Mouse (Mus musculus) limb, embryonic 14.5 days (tissue): ENCODE results near the gene Specc1l. TPM values are rescaled to one million over a fixed set of nuclear protein-coding genes. Genes with fewer than 3 reads are reported as not detected.

Source experiments
- ATAC-seq: fragments of 200-750 bp; cut with Nextera tagmentation; 2 replicates; pipeline ENCODE4 v1.8.0; 2017; ENCODE audit warnings: low read depth, moderate number of reproducible peaks, moderate TSS enrichment; ENCODE audit not compliant: low FRiP score
- DNase-seq: peaks from one replicate; pipeline ENCODE4 v3.0.0-alpha.2; 2015; ENCODE audit warnings: low spot score
- H3K27ac ChIP-seq: fragments of 300-500 bp; sonication (generic); replicated peaks from 2 replicates; pipeline ENCODE4 v1.5.1; 2014; ENCODE audit warnings: low read depth, mild to moderate bottlenecking, low read length, moderate library complexity, mixed read lengths
- H3K27me3 ChIP-seq: fragments of 300-500 bp; sonication (generic); 2 replicates; pipeline ENCODE4 v1.6.1; 2014; ENCODE audit warnings: low read length, mixed read lengths; ENCODE audit not compliant: control insufficient read depth, insufficient read depth
- H3K36me3 ChIP-seq: fragments of 300-500 bp; sonication (generic); 2 replicates; pipeline ENCODE4 v1.6.1; 2014; ENCODE audit warnings: mild to moderate bottlenecking, low read length, moderate library complexity, mixed read lengths; ENCODE audit not compliant: control insufficient read depth, insufficient read depth
- H3K4me1 ChIP-seq: fragments of 300-500 bp; sonication (generic); 2 replicates; pipeline ENCODE4 v1.6.1; 2014; ENCODE audit warnings: antibody characterized with exemption, low read length, mixed read lengths; ENCODE audit not compliant: control insufficient read depth, insufficient read depth
- H3K4me2 ChIP-seq: fragments of 300-500 bp; sonication (generic); replicated peaks from 2 replicates; pipeline ENCODE4 v1.6.1; 2014; ENCODE audit warnings: low read depth, mild to moderate bottlenecking, low read length, moderate library complexity; ENCODE audit not compliant: severe bottlenecking
- H3K4me3 ChIP-seq: fragments of 300-500 bp; sonication (generic); replicated peaks from 2 replicates; pipeline ENCODE4 v1.5.1; 2014; ENCODE audit warnings: low read length
- H3K9ac ChIP-seq: fragments of 300-500 bp; sonication (generic); 2 replicates; pipeline ENCODE4 v1.6.1; 2014; ENCODE audit warnings: mild to moderate bottlenecking, low read depth, low read length, moderate library complexity; ENCODE audit not compliant: severe bottlenecking
- H3K9me3 ChIP-seq: fragments of 300-500 bp; sonication (generic); 2 replicates; pipeline ENCODE4 v1.6.1; 2016; ENCODE audit warnings: low read length; ENCODE audit not compliant: control insufficient read depth
- POLR2A ChIP-seq: fragments of 200-500 bp; IDR thresholded peaks from 2 replicates; pipeline ENCODE4 v1.8.0; 2012; ENCODE audit warnings: inconsistent platforms, mild to moderate bottlenecking, moderate library complexity, borderline replicate concordance; ENCODE audit not compliant: insufficient read depth, insufficient read length; ENCODE audit errors: extremely low read depth
- WGBS: fragments of 180-500 bp; shearing (Covaris S2); extraction: QIAGEN DNeasy Blood & Tissue Kit; methylation state at CpG from one replicate; pipeline ENCODE4 v1.1.7; 2014; 5-methylcytosine and 5-hydroxymethylcytosine counted together
- polyA plus RNA-seq, 2 experiments: library from polyadenylated mRNA; depleted of rRNA in 1 of 2; stranded (reverse) in 1 of 2; unstranded in 1 of 2; fragments of >200 nt; fragmentation: Nextera tagmentation in 1 of 2; extraction: Ambion mirVana in 1 of 2; gene quantifications; 2 replicates each; pipeline versions ENCODE4 v1.2.1 to v1.2.3; 2012 to 2014

Specc1l gene
- polyA plus RNA-seq, 2 experiments = 21.4 to 29.1 TPM

DNA sequence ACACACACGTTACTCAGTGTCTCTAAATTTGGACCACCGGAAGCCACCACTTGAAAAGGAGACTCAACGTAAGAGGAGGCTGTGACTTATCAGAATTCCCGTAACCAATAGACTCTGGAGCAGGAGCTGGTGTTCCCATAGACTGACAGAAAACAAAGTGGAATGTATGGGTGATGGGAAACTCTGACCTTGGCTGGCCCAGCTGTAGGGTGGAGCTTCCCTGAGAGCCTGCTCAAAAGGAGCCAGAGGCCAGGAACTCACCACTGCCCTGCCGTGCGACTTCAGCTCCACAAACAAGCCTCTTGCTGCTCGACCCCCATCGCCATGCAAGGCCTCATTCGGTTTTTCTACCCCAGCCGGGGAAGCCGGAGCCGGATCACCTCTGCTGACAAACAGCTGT lies 38.2 kb upstream of the Specc1l start:
- Histone ChIP-seq H3K27me3 (no peaks in the 10 kb centered on the region), H3K4me3 (no peak overlapping the region), H3K9ac (no peak overlapping the region), H3K4me1 (no peaks in the 10 kb centered on the region), H3K27ac (no peak overlapping the region), H3K36me3 (peaks cover 76% of the 10 kb centered on the region), H3K4me2 (no peak overlapping the region), H3K9me3 (no peaks in the 10 kb centered on the region)
- no peak for TF ChIP-seq POLR2A
- DNase-seq (no peak), ATAC-seq (no peak)
- 89% methylated on average over 12 of the region's 12 CpGs for WGBS

DNA sequence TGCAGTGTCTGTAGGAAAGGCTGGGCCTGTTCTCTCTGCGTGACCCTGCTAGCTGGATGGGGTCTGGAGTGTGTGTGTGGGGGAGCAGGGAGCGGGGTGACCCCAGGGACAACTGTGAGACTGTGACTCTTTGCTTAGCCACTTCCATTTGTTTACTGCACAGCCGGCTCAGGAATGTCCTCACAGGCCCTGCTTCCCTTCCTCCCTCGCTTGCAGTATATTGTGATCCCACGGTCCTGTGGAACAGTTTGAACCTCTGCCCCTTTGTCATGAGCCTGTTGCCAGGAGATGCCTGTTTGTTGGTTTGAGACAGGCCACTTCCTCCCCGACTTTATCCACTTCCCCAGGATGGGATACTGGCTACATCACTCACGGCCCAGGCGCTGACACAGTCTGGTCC lies 35.4 kb upstream of the Specc1l start:
- H3K9me3 ChIP-seq = no peaks in the 10 kb centered on the region
- ATAC-seq = no peak
- H3K4me1 ChIP-seq = no peaks in the 10 kb centered on the region
- no peaks in the 10 kb centered on the region for H3K27me3 ChIP-seq
- H3K27ac ChIP-seq = no peak overlapping the region
- no peak for TF ChIP-seq POLR2A
- 82% methylated on average over 8 of the region's 8 CpGs for WGBS
- no peak overlapping the region for H3K4me2 ChIP-seq
- no peak overlapping the region for H3K4me3 ChIP-seq
- H3K9ac ChIP-seq = no peak overlapping the region
- H3K36me3 ChIP-seq = peaks cover 86% of the 10 kb centered on the region
- no peak for DNase-seq

GRCm38 (mm10) chr10:75178911-75179310 lies 33.0 kb upstream of the Specc1l start:
- Histone ChIP-seq H3K9me3 (no peaks in the 10 kb centered on the region), H3K27ac (no peak overlapping the region), H3K4me3 (no peak overlapping the region), H3K27me3 (no peaks in the 10 kb centered on the region), H3K9ac (no peak overlapping the region), H3K4me2 (no peak overlapping the region), H3K36me3 (peaks cover 90% of the 10 kb centered on the region), H3K4me1 (no peaks in the 10 kb centered on the region)
- DNase-seq (no peak), ATAC-seq (no peak)
- 84% methylated on average over 5 of the region's 5 CpGs for WGBS
- TF ChIP-seq POLR2A = no peak

DNA sequence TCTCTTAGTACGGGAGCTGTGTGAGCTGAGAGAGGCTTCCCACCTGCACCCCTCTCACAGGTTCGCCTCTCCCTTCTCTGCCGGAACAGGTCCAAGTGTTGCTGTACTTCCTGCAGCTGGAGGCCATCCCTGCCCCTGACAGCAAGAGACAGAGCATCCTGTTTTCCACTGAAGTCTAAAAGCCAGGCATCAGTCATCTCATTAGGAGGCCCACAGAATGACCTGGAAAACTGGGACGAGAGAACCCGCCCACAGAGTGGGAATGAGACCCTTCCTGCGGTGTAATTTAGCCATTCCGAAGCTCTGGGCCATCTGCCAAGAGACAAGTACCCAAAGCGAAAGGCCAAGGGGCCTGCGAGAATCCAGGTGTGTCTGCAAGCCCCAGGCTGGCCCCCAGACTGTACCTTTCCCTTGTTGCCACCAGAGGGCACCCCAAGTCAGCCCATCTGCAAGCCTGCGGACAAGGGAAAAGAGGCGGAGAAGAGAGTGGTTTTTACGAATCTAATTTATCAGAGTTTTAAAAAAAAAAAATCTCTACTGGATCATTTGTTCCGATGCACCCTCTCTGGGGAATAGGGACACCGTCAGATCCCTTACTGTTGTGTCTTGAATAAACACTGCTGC lies 29.6 kb upstream of the Specc1l start:
- Histone ChIP-seq H3K27ac (no peak overlapping the region), H3K9ac (no peak overlapping the region), H3K4me2 (no peak overlapping the region), H3K27me3 (no peaks in the 10 kb centered on the region), H3K9me3 (no peaks in the 10 kb centered on the region), H3K4me1 (no peaks in the 10 kb centered on the region), H3K4me3 (no peak overlapping the region), H3K36me3 (peaks cover 71% of the 10 kb centered on the region)
- peak; percentile 79 for ATAC-seq
- no peak for TF ChIP-seq POLR2A
- DNase-seq = peak; percentile 50
- 33% methylated on average over 14 of the region's 14 CpGs for WGBS

DNA sequence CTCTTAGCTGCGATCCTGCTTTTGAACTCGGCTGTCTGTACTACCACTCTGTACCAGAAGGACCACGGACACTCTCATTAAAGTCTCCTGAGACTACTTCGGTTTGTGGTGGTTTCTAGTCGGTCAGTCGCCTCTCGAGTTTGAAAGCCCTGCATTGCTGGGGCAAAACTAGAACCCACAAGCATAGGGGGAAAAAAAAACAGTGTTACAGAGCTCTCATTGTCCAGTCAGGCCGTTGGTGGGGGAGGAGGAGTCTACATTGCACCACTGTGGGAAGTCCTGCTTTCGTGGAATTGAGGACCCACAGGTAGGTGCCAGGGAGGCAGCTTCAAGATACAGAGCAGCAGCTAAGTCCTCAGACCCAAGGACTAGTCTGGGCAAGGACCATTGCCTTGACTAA lies 27.0 kb upstream of the Specc1l start:
- Histone ChIP-seq H3K9me3 (no peaks in the 10 kb centered on the region), H3K4me2 (no peak overlapping the region), H3K27ac (no peak overlapping the region), H3K27me3 (no peaks in the 10 kb centered on the region), H3K9ac (no peak overlapping the region), H3K4me1 (no peaks in the 10 kb centered on the region), H3K36me3 (peaks cover 46% of the 10 kb centered on the region), H3K4me3 (no peak overlapping the region)
- no peak for DNase-seq
- 89% methylated on average over 9 of the region's 9 CpGs for WGBS
- no peak for TF ChIP-seq POLR2A
- no peak for ATAC-seq

DNA sequence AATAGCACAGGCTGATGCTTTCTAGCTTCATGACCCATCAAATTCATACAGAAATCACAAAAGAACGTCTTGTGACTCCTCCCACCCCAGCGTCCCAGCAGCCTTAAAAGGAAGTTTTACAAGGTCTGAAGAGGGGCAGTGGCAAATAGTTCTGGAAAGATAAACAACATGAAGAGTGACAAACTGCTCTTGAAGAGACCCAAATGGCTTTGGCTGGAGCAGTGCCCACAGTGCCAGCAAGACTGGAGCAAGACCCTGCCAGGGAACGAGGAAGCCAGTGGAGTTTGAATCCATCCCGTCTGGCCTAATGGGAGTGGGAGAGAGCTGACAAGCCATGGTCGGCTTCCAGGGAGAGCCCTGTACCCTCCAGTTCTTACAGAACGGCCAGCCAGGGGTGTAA lies 25.3 kb upstream of the Specc1l start:
- Histone ChIP-seq H3K9me3 (no peaks in the 10 kb centered on the region), H3K4me3 (no peak overlapping the region), H3K27ac (no peak overlapping the region), H3K36me3 (peaks cover 29% of the 10 kb centered on the region), H3K4me2 (no peak overlapping the region), H3K9ac (no peak overlapping the region), H3K27me3 (no peaks in the 10 kb centered on the region), H3K4me1 (no peaks in the 10 kb centered on the region)
- 51% methylated on average over 6 of the region's 6 CpGs for WGBS
- no peak for TF ChIP-seq POLR2A
- no peak for DNase-seq
- ATAC-seq = no peak
